Mouse (Mus musculus) brown adipose tissue, adult 24 weeks (tissue): ENCODE measurements around the gene Sptb. TPM values are rescaled to one million over a fixed set of nuclear protein-coding genes. Genes with fewer than 3 reads are reported as not detected.

ENCODE experiments used
- H3K27ac ChIP-seq: fragments of 200-500 bp; replicated peaks from 2 replicates; pipeline ENCODE4 v1.5.1; 2012; ENCODE audit warnings: low read depth, mild to moderate bottlenecking, low read length
- H3K4me1 ChIP-seq: fragments of 200-500 bp; 2 replicates; pipeline ENCODE4 v1.6.1; 2012; ENCODE audit warnings: low read length, mixed read lengths; ENCODE audit not compliant: control insufficient read depth, insufficient read depth, insufficient read length
- H3K4me3 ChIP-seq: fragments of 200-500 bp; 2 replicates; pipeline ENCODE4 v1.5.1; 2012; ENCODE audit warnings: low read depth, mild to moderate bottlenecking, low read length, moderate library complexity; ENCODE audit not compliant: insufficient read depth
- polyA plus RNA-seq: library from polyadenylated mRNA; stranded (reverse); fragments of >200 nt; gene quantifications from 2 replicates; pipeline ENCODE4 v1.2.4, GENCODE M21; 2012; ENCODE audit not compliant: missing spikeins, insufficient read depth, insufficient read length

Gene Sptb
- polyA plus RNA-seq, 1 experiment = 1.3 TPM

DNA sequence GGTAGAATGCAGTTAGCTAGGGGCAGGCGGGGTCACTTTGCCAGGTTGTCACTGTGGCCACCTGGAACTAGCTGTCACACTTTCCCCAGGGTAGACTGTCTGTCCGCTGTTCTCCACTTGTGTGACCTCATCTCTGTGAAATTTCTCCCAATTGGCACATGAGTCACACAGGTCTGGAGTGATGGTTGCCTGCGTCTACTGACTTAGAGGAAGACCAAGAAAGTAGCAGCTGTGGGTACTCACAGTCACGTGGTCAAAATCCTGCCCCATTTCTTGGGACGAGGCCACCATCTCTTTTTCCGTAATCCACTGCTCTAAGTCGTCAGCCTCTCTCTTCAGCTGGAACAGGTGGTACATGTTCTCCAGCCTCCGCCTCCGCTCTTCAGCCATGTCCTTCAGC, 106.6 kb downstream of the Sptb start:
- Histone ChIP-seq H3K4me3 (no peak overlapping the region), H3K4me1 (no peaks in the 10 kb centered on the region), H3K27ac (no peak overlapping the region)

DNA sequence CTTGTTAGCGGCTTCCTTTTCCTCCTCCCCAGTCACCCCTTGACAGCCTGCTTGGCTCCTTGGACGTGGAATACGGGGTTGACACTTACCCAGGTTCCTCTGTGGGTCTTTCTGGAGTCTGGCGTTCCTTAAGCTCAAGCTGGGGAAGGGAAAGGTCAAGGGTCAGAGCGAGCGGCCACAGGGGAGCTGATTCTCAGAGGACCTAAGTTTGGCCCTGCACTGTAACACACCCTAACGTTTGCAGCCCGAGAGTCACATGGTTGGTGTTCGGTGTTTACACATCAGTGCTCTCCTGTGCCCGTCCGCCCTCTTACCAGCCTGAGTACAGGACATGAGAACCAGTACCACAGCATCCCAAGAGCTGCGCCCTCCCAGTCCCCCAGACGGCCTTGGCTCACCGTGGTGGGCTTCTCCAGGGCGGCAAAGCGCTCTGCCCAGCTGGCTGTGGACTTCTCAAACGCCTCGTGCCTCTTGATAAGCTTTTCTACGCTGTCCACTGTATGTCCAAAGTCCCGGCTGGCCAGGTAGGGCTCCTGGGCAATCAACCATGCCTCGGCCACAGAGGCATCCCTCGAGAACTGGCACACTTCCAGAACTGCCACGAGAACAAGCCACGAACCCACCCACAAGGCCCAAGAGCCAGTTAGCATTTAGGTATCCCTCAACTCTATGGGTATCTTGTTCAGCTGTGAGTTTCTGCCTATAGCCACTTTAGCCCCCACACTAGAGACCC, 112.0 kb downstream of the Sptb start:
- no peak overlapping the region for H3K27ac ChIP-seq
- H3K4me3 ChIP-seq = no peak overlapping the region
- H3K4me1 ChIP-seq = peaks cover 13% of the 10 kb centered on the region

DNA sequence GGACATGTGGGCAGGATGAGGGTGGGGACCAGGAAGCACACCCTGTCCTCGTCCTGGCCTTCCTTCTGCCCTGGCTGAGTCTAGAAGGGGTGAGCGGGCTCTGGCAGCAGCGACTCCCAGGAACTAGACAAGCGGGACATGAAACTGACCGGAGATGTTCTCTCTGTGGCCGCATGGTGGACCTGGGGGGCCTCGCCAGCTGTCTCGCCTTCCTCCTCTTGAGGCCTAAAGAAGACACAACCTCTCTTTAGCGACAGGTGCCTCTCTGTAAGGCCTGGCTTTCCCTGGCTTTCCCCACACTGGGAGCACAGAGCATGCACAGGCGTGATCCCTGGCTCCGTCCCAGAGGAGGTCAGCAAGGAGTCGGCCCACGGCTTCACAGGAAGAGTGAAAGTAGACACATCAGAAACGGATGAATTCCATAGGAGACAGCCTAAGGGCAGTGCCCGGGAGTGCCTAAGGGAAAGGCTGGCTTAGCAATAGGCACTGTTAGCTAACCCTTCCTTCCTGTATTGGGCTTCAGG, 112.7 kb downstream of the Sptb start:
- Histone ChIP-seq H3K4me1 (peaks cover 13% of the 10 kb centered on the region), H3K4me3 (no peak overlapping the region), H3K27ac (no peak overlapping the region)

DNA sequence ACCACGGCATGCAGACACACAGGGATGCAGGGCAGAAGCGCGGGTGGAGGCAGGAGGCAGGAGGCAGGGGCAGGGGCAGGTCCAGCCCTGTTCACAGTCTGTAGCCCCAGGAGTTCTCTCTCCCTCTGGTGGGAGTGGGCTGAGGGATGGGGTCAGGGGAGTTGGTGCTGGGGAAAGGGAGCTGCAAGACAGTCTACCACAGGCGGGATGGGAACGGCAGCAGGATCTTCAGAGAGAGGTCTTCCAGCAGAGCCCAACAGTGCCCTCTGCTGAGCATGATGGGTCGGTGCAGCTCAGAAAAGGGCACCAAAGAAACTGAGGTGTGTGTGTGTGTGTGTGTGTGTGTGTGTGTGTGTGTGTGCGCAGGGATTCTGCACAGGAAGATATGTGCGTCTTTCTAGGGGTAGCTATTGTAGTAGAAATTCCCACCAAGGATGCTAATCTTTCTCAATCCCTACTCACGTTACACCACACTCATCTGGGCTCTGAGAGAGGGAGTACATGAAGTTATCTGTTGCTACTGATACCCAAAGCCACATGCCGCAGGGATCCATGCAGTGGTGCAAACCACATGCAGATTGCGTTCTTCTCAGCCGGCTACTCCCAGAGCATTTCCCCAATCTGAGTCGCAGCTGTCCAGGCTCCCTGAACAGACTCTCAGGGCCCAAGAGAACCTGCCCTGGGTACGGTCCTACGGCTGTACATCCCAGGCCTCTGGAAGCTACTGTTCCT, 113.9 kb downstream of the Sptb start:
- Histone ChIP-seq H3K27ac (no peak overlapping the region), H3K4me3 (no peak overlapping the region), H3K4me1 (peaks cover 13% of the 10 kb centered on the region)

DNA sequence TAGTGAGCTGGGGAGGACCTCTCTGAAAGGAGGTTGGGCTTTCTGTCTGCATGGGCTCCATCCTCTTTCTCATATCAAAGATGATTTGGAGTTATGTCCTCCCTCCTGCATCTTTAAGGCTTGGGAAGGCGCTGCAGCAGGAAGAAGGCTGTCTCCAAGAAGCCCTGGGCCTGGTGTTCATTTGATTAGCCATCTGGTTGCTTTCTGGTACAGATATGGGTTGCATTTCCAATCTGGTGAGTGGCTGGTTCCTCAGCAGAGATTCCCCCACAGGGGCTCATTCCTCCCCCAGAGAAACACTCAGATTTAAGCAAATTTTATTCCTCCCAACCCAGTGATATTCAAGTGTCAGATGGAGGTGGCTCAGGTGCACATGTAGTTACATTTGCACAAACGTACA, 114.5 kb downstream of the Sptb start:
- peaks cover 15% of the 10 kb centered on the region for H3K4me1 ChIP-seq
- H3K4me3 ChIP-seq = no peak overlapping the region
- no peak overlapping the region for H3K27ac ChIP-seq

DNA sequence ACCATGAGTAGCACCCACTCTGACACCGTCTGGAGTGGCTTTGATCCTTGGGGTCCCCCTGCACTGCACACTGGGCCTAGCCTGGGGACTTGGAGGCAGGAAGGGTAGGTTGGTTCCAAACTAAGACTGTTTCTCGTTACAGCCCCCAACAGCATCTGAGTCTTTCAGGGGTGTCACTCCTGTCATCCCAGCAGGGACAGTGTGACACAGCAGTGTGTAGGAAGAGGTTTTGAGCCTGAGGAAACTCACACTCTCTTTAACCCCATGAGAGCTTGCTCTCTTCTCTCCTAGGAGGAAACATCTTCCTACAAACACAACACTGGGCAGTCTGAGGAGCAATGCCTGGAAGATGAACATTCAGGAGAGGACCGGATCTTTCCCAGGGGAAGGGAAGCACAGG, 115.8 kb downstream of the Sptb start:
- peak overlapping the region; percentile 19; the same call in 1 of the 2 replicates for H3K27ac ChIP-seq
- peaks cover 25% of the 10 kb centered on the region for H3K4me1 ChIP-seq
- no peak overlapping the region for H3K4me3 ChIP-seq

DNA sequence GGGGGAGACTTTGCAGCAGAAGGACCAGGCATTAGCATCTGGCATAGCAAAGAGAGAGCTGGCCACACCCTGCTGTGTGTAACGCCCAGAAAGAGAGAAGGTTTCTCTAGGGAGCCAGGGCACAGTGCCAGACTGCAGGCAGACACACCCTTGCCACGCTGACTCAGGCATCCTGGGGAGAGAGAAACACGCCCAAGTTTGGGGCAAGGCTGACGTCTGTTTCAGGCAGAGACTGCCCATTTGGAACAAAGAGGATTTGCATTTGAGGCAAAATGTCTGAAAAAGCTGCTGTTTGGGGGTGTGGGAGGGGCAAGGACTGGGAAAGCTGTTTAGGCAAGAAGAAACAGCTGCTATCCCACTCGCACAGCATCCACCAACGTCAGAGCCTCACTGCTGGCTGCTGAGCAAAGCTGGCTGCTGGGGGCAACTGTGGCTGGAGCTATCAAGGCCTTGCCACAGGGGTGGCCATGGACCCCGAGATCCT, 116.5 kb downstream of the Sptb start:
- Histone ChIP-seq H3K4me3 (no peak overlapping the region), H3K27ac (peak overlapping the region; percentile 19), H3K4me1 (peaks cover 31% of the 10 kb centered on the region)

DNA sequence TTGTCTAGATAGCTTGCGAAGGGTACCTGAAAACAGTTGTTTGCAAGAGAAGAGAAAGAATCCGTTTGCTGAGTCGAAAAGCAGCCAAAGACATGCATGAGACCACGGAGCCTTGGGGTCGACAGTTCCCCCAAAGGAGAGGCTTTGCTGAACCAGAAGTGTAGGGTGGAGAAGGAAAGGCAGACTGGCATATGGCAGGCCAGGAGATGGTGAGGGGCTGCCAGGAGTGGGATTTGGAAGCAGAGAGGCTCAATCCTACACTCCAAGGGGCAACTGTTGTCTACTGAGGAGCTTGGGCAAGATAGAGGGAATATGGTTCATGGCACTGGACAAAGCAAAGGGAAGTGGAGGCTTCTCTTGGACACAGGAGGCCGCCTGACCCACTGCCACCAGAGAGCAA, 117.1 kb downstream of the Sptb start:
- Histone ChIP-seq H3K4me3 (no peak overlapping the region), H3K4me1 (peaks cover 31% of the 10 kb centered on the region), H3K27ac (no peak overlapping the region)

DNA sequence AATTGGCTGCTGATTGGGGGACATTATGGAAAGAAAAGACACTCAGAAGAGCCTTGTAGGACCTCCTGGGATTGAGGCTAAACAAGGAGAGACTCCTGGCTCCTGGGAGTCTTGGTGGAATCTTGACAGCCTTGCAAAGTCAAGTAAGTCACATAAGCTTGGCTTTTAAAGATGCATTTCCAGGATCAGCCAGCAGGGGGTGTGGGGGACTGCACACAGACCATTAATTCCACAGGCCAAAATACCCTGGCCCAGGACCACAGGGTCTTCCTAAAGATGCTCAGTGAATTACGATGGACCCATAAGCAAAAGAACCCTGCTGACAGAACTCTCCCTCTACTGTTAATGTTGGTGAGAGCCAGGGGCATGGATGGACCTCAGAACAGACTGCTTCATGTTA, 118.1 kb downstream of the Sptb start:
- H3K27ac ChIP-seq = no peak overlapping the region
- H3K4me1 ChIP-seq = peaks cover 31% of the 10 kb centered on the region
- no peak overlapping the region for H3K4me3 ChIP-seq

DNA sequence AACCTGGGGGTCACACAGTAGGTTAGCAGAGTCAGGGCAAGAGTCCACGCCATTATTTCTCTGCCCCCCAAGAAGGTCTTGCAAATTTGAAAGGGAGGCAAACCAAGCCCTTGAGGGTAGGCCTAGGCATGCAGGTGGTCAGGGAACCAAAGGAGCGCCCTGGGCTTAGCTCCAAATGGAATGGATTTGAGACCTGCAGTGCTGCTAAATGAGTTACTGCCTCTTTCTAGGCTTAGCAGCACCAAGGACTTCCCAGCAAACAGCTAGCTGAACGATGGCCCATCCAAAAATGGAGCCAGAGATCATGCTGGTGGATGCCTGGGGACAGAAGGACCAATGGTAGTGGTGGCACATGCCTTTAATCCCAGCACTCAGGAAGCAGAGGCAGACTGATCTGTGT, 119.3 kb downstream of the Sptb start:
- H3K4me1 ChIP-seq = peaks cover 31% of the 10 kb centered on the region
- H3K27ac ChIP-seq = peak overlapping the region; percentile 25; the same call in 1 of the 2 replicates
- H3K4me3 ChIP-seq = no peak overlapping the region

DNA sequence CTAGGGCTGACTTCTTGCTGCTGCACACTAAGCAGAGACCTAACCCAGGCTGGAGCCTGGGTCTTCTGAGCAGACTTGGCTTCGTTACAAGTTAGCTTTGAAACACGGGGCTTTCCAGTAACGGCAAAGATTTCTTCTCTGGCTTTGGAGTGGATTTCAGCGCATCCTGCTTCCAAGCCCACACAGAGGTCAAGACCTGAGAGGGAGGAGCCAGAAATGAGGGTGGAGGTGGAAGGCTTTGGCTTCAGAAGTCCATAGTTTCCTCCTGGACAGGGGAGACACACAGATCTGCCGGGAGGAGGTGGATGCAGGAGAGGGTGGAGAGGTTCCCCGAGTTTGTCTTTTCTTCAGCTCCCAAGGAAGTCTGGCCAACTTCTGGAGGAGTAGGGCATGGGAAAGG, 120.8 kb downstream of the Sptb start:
- H3K27ac ChIP-seq = peak overlapping the region; percentile 76
- peaks cover 25% of the 10 kb centered on the region for H3K4me1 ChIP-seq
- H3K4me3 ChIP-seq = no peak overlapping the region

DNA sequence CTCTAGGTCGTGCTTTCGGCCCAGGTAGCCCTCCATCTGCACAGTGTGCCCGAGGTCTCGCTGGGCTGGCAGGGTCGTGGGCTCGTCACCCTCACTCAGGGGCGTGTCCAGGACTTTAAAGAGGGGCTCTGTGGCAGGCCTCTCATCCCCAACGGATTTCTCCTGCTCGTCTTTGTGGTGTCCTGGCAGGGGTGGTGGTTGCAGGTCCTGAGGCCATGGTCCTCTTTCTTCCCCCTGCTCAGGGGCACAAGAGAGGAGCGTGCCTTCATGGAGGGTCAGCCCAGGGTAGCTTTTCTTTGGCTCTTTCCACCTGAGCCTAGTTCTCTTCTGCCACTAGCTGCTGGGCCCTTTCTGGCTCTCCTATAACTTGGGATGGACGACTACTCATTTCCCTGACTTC, 123.0 kb downstream of the Sptb start:
- no peak overlapping the region for H3K4me3 ChIP-seq
- H3K27ac ChIP-seq = no peak overlapping the region
- peaks cover 24% of the 10 kb centered on the region for H3K4me1 ChIP-seq

DNA sequence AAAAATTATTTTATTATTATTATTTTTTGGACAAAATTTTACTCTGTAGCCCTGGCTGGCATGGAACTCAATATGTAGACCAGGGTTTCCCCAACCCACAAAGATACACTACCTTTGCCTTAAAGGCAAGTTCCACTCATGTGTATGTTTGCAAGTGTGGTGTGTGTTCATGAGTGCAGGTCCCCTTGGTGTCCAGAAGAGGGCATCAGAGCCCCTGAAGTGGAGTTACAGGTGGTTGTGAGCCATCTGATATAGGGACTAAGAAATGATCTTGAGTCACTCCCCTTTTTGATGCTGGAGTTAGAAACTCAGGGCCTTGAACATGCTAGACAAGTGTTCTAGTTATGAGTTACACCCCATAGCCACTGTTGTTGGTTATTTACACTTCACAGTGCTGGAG, 125.3 kb downstream of the Sptb start:
- peaks cover 24% of the 10 kb centered on the region for H3K4me1 ChIP-seq
- no peak overlapping the region for H3K27ac ChIP-seq
- no peak overlapping the region for H3K4me3 ChIP-seq

DNA sequence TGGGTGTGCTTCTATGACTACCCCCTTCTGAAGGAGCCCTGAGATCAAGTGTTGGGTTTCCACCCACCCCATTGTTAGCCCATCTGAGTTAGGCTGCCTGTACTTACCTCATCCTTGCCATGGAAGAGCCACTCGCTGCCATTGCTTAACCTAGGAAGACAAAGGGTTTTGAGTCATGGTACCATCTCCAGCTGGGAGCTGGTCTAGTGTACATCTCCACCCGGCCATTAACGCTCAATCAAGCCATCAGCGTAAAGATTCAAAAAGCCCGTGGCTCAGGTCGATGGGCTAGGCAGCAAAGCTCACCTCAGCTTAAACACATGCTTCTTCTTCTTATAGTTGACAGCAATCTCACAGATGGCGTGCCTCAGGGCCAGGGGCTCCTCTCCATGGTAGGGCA, 126.9 kb downstream of the Sptb start:
- Histone ChIP-seq H3K27ac (no peak overlapping the region), H3K4me3 (no peak overlapping the region), H3K4me1 (peaks cover 17% of the 10 kb centered on the region)

DNA sequence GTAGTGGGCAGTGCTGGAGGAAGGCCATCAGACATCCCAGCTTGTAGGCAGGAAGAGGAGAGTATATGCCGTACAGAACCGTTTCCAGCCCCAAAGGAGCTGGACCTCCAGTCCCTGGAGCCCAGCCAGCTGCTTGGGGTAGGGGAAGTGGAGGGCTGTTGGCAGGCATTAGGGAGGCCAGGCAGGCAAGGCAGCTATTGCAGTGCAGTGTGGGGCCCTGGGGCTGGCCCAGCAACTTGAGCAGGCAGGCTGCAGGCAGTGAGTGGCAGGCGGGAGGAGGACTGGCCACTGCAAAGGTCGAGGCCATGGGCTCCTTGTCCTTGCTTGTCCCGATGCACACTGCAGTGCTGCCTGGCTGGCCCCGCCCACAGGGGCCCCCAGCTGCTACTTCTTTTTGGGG, 127.5 kb downstream of the Sptb start:
- Histone ChIP-seq H3K4me3 (no peak overlapping the region), H3K4me1 (peaks cover 17% of the 10 kb centered on the region), H3K27ac (no peak overlapping the region)

DNA sequence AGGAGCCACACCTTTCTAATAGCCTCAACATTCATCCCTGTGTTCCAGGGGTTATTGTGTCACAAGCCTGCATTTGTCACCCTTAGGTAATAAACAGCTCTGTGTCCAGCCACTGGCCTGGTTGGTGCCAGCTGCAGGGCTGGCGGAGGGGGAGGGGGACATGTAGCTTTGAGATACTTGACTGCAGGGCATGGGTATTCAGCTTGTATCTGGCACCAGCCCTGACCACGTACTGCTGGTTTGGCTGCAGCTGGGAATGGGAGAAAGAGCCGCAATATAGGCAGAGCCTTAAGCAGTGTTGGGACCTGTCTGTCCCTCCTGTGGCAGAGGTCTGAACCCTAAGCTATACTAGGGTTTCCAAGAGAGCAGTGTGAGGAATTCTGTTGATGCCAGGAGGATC, 128.2 kb downstream of the Sptb start:
- Histone ChIP-seq H3K27ac (no peak overlapping the region), H3K4me1 (peaks cover 17% of the 10 kb centered on the region), H3K4me3 (no peak overlapping the region)
